Mouse (Mus musculus): ENCODE measurements around the gene Tmc8. TPM values are rescaled to one million over a fixed set of nuclear protein-coding genes. Genes with fewer than 3 reads are reported as not detected.

Gene Tmc8
- polyA plus RNA-seq, 1 experiment, result 0.29 TPM

GRCm38 (mm10) chr11:117748628-117749027, 33.2 kb upstream of the Tmc8 start:
- DNase-seq, result no peak
- no peak for TF ChIP-seq CTCF (IDR thresholded peaks at IDR 0.05; ENCODE audit: borderline replicate concordance, insufficient read depth, low read depth, low read length)
- no peak for TF ChIP-seq POLR2A (IDR thresholded peaks at IDR 0.05; ENCODE audit: borderline replicate concordance, insufficient read depth, low read length)
- H3K4me1 ChIP-seq (ENCODE audit: control insufficient read depth, insufficient read depth, low read length), result peaks cover 7% of the 10 kb centered on the region
- WGBS, result 81% methylated on average over 4 of the region's 4 CpGs
- no peak overlapping the region for H3K27ac ChIP-seq (ENCODE audit: insufficient read depth, low read length)
- no peak overlapping the region for H3K4me3 ChIP-seq (replicated peaks; ENCODE audit: insufficient read depth, low read depth, low read length)
- H3K27me3 ChIP-seq (ENCODE audit: control insufficient read depth, insufficient read depth, low read length), result no peaks in the 10 kb centered on the region

- Histone ChIP-seq H3K4me1 (ENCODE audit: control insufficient read depth, insufficient read depth, low read length) (peaks cover 7% of the 10 kb centered on the region), H3K27ac (ENCODE audit: insufficient read depth, low read length) (no peak overlapping the region), H3K4me3 (replicated peaks; ENCODE audit: insufficient read depth, low read depth, low read length) (no peak overlapping the region), H3K27me3 (ENCODE audit: control insufficient read depth, insufficient read depth, low read length) (no peaks in the 10 kb centered on the region)
- peak in 1 of 2 experiments; percentile 57 for DNase-seq
- WGBS, result 43% methylated on average over 10 of the region's 10 CpGs
- TF ChIP-seq POLR2A (IDR thresholded peaks at IDR 0.05; ENCODE audit: borderline replicate concordance, insufficient read depth, low read length) (no peak), CTCF (IDR thresholded peaks at IDR 0.05; ENCODE audit: borderline replicate concordance, insufficient read depth, low read depth, low read length) (no peak)
Observed at GRCm38 (mm10) chr11:117749414-117749813, 32.5 kb upstream of the Tmc8 start.

GRCm38 (mm10) chr11:117751544-117751943, 30.3 kb upstream of the Tmc8 start:
- Histone ChIP-seq H3K4me3 (replicated peaks; ENCODE audit: insufficient read depth, low read depth, low read length) (no peak overlapping the region), H3K27ac (ENCODE audit: insufficient read depth, low read length) (no peak overlapping the region), H3K4me1 (ENCODE audit: control insufficient read depth, insufficient read depth, low read length) (peaks cover 7% of the 10 kb centered on the region), H3K27me3 (ENCODE audit: control insufficient read depth, insufficient read depth, low read length) (no peaks in the 10 kb centered on the region)
- DNase-seq, result no peak
- 84% methylated on average over 6 of the region's 6 CpGs for WGBS
- TF ChIP-seq CTCF (IDR thresholded peaks at IDR 0.05; ENCODE audit: borderline replicate concordance, insufficient read depth, low read depth, low read length) (no peak), POLR2A (IDR thresholded peaks at IDR 0.05; ENCODE audit: borderline replicate concordance, insufficient read depth, low read length) (no peak)

- H3K27me3 ChIP-seq (ENCODE audit: control insufficient read depth, insufficient read depth, low read length), result no peaks in the 10 kb centered on the region
- no peak for DNase-seq
- no peak overlapping the region for H3K4me3 ChIP-seq (replicated peaks; ENCODE audit: insufficient read depth, low read depth, low read length)
- 81% methylated on average over 7 of the region's 7 CpGs for WGBS
- peaks cover 30% of the 10 kb centered on the region for H3K4me1 ChIP-seq (ENCODE audit: control insufficient read depth, insufficient read depth, low read length)
- TF ChIP-seq CTCF (IDR thresholded peaks at IDR 0.05; ENCODE audit: borderline replicate concordance, insufficient read depth, low read depth, low read length), result no peak
- no peak for TF ChIP-seq POLR2A (IDR thresholded peaks at IDR 0.05; ENCODE audit: borderline replicate concordance, insufficient read depth, low read length)
- H3K27ac ChIP-seq (ENCODE audit: insufficient read depth, low read length), result no peak overlapping the region
Observed at GRCm38 (mm10) chr11:117755891-117756290, 26.0 kb upstream of the Tmc8 start.

- Histone ChIP-seq H3K4me1 (ENCODE audit: control insufficient read depth, insufficient read depth, low read length) (peaks cover 30% of the 10 kb centered on the region), H3K27ac (ENCODE audit: insufficient read depth, low read length) (no peak overlapping the region), H3K27me3 (ENCODE audit: control insufficient read depth, insufficient read depth, low read length) (no peaks in the 10 kb centered on the region), H3K4me3 (replicated peaks; ENCODE audit: insufficient read depth, low read depth, low read length) (no peak overlapping the region)
- peak; percentile 51 to 70 for DNase-seq
- WGBS, result 32% methylated on average over 10 of the region's 10 CpGs
- TF ChIP-seq POLR2A (IDR thresholded peaks at IDR 0.05; ENCODE audit: borderline replicate concordance, insufficient read depth, low read length) (no peak), CTCF (IDR thresholded peaks at IDR 0.05; ENCODE audit: borderline replicate concordance, insufficient read depth, low read depth, low read length) (no peak)
Observed at GRCm38 (mm10) chr11:117759267-117759666, 22.6 kb upstream of the Tmc8 start.

GRCm38 (mm10) chr11:117760374-117761119, 21.3 kb upstream of the Tmc8 start:
- WGBS, result 66% methylated on average over 26 of the region's 26 CpGs
- no peaks in the 10 kb centered on the region for H3K27me3 ChIP-seq (ENCODE audit: control insufficient read depth, insufficient read depth, low read length)
- DNase-seq, result peak in 1 of 2 experiments; percentile 42
- no peak overlapping the region for H3K27ac ChIP-seq (ENCODE audit: insufficient read depth, low read length)
- no peak for TF ChIP-seq CTCF (IDR thresholded peaks at IDR 0.05; ENCODE audit: borderline replicate concordance, insufficient read depth, low read depth, low read length)
- no peak for TF ChIP-seq POLR2A (IDR thresholded peaks at IDR 0.05; ENCODE audit: borderline replicate concordance, insufficient read depth, low read length)
- no peak overlapping the region for H3K4me3 ChIP-seq (replicated peaks; ENCODE audit: insufficient read depth, low read depth, low read length)
- H3K4me1 ChIP-seq (ENCODE audit: control insufficient read depth, insufficient read depth, low read length), result peaks cover 30% of the 10 kb centered on the region

- H3K27me3 ChIP-seq (ENCODE audit: control insufficient read depth, insufficient read depth, low read length), result no peaks in the 10 kb centered on the region
- no peak overlapping the region for H3K27ac ChIP-seq (ENCODE audit: insufficient read depth, low read length)
- no peak overlapping the region for H3K4me3 ChIP-seq (replicated peaks; ENCODE audit: insufficient read depth, low read depth, low read length)
- peaks cover 30% of the 10 kb centered on the region for H3K4me1 ChIP-seq (ENCODE audit: control insufficient read depth, insufficient read depth, low read length)
- no peak for DNase-seq
- WGBS, result 92% methylated on average over 13 of the region's 13 CpGs
- no peak for TF ChIP-seq CTCF (IDR thresholded peaks at IDR 0.05; ENCODE audit: borderline replicate concordance, insufficient read depth, low read depth, low read length)
- no peak for TF ChIP-seq POLR2A (IDR thresholded peaks at IDR 0.05; ENCODE audit: borderline replicate concordance, insufficient read depth, low read length)
Observed at GRCm38 (mm10) chr11:117761801-117762200, 20.1 kb upstream of the Tmc8 start.

GRCm38 (mm10) chr11:117762246-117762645, 19.6 kb upstream of the Tmc8 start:
- peaks cover 26% of the 10 kb centered on the region for H3K4me1 ChIP-seq (ENCODE audit: control insufficient read depth, insufficient read depth, low read length)
- WGBS, result 81% methylated on average over 12 of the region's 12 CpGs
- DNase-seq, result no peak
- no peak overlapping the region for H3K4me3 ChIP-seq (replicated peaks; ENCODE audit: insufficient read depth, low read depth, low read length)
- H3K27me3 ChIP-seq (ENCODE audit: control insufficient read depth, insufficient read depth, low read length), result no peaks in the 10 kb centered on the region
- TF ChIP-seq POLR2A (IDR thresholded peaks at IDR 0.05; ENCODE audit: borderline replicate concordance, insufficient read depth, low read length), result no peak
- TF ChIP-seq CTCF (IDR thresholded peaks at IDR 0.05; ENCODE audit: borderline replicate concordance, insufficient read depth, low read depth, low read length), result no peak
- no peak overlapping the region for H3K27ac ChIP-seq (ENCODE audit: insufficient read depth, low read length)

Data from cerebellum, adult 2 months (tissue).